Mouse (Mus musculus) heart, embryonic 15.5 days (tissue): Measurements from ENCODE around the gene Tmcc1. TPM values are rescaled to one million over a fixed set of nuclear protein-coding genes. Genes with fewer than 3 reads are reported as not detected.

ENCODE experiments used
- ATAC-seq: fragments of 200-750 bp; cut with Nextera tagmentation; replicated peaks from 2 replicates; pipeline ENCODE4 v1.8.0; 2017; ENCODE audit warnings: low read depth, moderate TSS enrichment; ENCODE audit not compliant: insufficient number of reproducible peaks, insufficient read depth, low FRiP score
- H3K27ac ChIP-seq: fragments of 300-500 bp; sonication (generic); 2 replicates; pipeline ENCODE4 v1.5.1; 2015; ENCODE audit warnings: mild to moderate bottlenecking, inconsistent platforms
- H3K27me3 ChIP-seq: fragments of 300-500 bp; sonication (generic); 2 replicates; pipeline ENCODE4 v1.6.1; 2015; ENCODE audit warnings: inconsistent platforms
- H3K36me3 ChIP-seq: fragments of 300-500 bp; sonication (generic); 2 replicates; pipeline ENCODE4 v1.6.1; 2015; ENCODE audit warnings: mild to moderate bottlenecking, inconsistent platforms
- H3K4me1 ChIP-seq: fragments of 300-500 bp; sonication (generic); replicated peaks from 2 replicates; pipeline ENCODE4 v1.6.1; 2015; ENCODE audit warnings: inconsistent platforms
- H3K4me2 ChIP-seq: fragments of 300-500 bp; sonication (generic); 2 replicates; pipeline ENCODE4 v1.6.1; 2015; ENCODE audit warnings: inconsistent platforms, mild to moderate bottlenecking, moderate library complexity
- H3K4me3 ChIP-seq: fragments of 300-500 bp; sonication (generic); 2 replicates; pipeline ENCODE4 v1.5.1; 2015; ENCODE audit warnings: mild to moderate bottlenecking, inconsistent platforms
- H3K9ac ChIP-seq: fragments of 300-500 bp; sonication (generic); 2 replicates; pipeline ENCODE4 v1.6.1; 2015; ENCODE audit warnings: mild to moderate bottlenecking, inconsistent platforms
- H3K9me3 ChIP-seq: fragments of 300-500 bp; sonication (generic); replicated peaks from 2 replicates; pipeline ENCODE4 v1.6.1; 2016; ENCODE audit warnings: inconsistent platforms
- WGBS: fragments of 180-500 bp; shearing (Covaris S2); methylation state at CpG from one replicate; pipeline ENCODE4 v1.1.7; 2015; ENCODE audit warnings: mixed read lengths; 5-methylcytosine and 5-hydroxymethylcytosine counted together
- polyA plus RNA-seq: library from polyadenylated mRNA; unstranded; fragments of >200 nt; fragmentation: Nextera tagmentation; extraction: Ambion mirVana; gene quantifications from 2 replicates; pipeline ENCODE4 v1.2.1, GENCODE M21; 2015

Gene Tmcc1
- polyA plus RNA-seq, 1 experiment from 2014 or later, result 10.4 TPM

GRCm38 (mm10) chr6:115969103-115969502 lies 224.2 kb downstream of the Tmcc1 start:
- 62% methylated on average over 9 of the region's 9 CpGs for WGBS
- Histone ChIP-seq H3K27ac (no peak overlapping the region), H3K4me1 (peaks cover 46% of the 10 kb centered on the region), H3K4me2 (no peak overlapping the region), H3K9me3 (no peaks in the 10 kb centered on the region), H3K27me3 (0 out of 2 replicates have a peak, but pooled peaks cover under 1% of the 10 kb centered on the region), H3K9ac (no peak overlapping the region), H3K4me3 (no peak overlapping the region), H3K36me3 (no peaks in the 10 kb centered on the region)
- no peak for ATAC-seq

GRCm38 (mm10) chr6:115968700-115969099 lies 224.6 kb downstream of the Tmcc1 start:
- 0 out of 2 replicates have a peak, but pooled peaks cover 4% of the 10 kb centered on the region for H3K27me3 ChIP-seq
- no peak for ATAC-seq
- H3K27ac ChIP-seq, result no peak overlapping the region
- H3K4me3 ChIP-seq, result no peak overlapping the region
- H3K4me2 ChIP-seq, result no peak overlapping the region
- WGBS, result 79% methylated on average over 6 of the region's 6 CpGs
- H3K4me1 ChIP-seq, result peaks cover 42% of the 10 kb centered on the region
- H3K9ac ChIP-seq, result no peak overlapping the region
- no peaks in the 10 kb centered on the region for H3K9me3 ChIP-seq
- H3K36me3 ChIP-seq, result no peaks in the 10 kb centered on the region

Other genes starting within 250 kb of the Tmcc1 start
- gene H1foo, start 248.5 kb downstream of the Tmcc1 start, polyA plus RNA-seq, result not detected in 2 replicates
- 38.6 and 53.4 TPM in 2 replicates for gene Plxnd1, start 198.5 kb downstream of the Tmcc1 start, polyA plus RNA-seq
- 30.1 and 34.2 TPM in 2 replicates for gene Washc2, start 14.6 kb upstream of the Tmcc1 start, polyA plus RNA-seq
- 2.8 and 3.0 TPM in 2 replicates for gene Zfand4, start 70.7 kb upstream of the Tmcc1 start, polyA plus RNA-seq
- 21.8 and 26.0 TPM in 2 replicates for gene March8, start 144.5 kb upstream of the Tmcc1 start, polyA plus RNA-seq